Mouse (Mus musculus): ENCODE measurements around the gene Tmem211.

The Tmem211 gene

DNA sequence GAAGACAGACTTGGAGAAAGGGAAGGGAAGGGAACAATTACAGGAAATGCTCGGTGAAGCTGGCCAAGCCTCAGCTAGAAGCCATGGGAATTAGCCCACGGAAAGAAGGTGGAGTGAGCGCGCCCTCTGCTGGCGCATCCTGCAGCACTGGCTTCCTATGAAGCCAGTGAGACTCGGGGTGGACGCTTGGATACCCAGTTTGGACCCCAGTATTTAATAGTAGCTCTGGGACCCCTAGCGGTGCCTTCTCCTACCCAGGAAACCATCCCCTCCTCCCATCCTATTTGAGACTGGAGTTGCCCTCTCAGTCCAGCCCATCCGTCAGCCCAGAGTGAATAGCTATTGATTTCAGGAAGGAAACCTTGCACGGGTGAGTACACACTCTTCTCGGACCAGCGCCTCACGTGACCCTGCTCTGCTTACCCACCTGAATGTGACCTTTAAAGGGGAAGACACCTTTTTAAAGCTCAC, at the start of gene Tmem211:
Gene Tmem211, plus strand, starts transcription at position 278 of the 471 bp plus-strand sequence.
- peak; percentile 98 for DNase-seq

DNA sequence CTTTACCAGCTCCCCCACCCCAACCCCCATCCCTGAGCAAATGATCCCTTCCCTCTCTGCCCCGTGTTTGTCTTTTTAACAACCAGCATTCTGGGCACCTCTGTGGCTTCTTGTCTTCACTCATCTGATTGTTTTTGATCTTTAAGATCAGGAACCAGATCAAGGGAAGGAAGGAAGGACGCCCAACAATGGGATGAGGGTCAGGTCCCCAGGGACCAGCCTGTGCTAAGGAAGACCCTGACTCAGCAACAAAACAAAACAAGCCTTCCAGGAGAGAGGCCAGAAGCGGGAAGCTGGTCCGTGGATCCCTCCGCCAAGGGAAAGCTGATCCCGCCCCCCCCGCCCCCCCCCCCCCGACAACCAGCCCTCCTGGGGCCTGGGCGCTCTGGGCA, 47.3 kb upstream of the Tmem211 start:
- no peak for DNase-seq

GRCm38 (mm10) chr5:113179843-113180682, 46.6 kb upstream of the Tmem211 start:
- peak; percentile 99 for DNase-seq

- no peak for DNase-seq
These were observed 46.0 kb upstream of the Tmem211 start for GRCm38 (mm10) chr5:113180755-113181154.

DNA sequence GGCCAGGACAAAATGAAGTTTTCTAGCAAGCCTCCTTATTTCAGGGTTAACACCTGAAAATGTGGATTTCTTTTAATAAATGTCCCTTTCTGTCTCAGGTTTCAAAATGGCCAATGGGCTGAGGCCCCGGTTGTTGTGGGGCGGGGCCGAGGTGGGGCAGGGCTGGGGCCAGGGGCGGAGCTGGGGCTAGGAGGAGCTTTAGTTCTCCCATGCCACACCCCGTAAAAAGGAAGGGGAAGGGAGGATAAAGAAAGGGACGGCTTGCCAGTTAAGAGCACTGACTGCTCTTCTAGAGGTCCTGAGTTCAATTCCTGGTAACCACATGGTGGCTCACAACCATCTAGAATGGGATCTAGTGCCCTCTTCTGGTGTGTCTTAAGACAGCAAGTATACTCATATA, 45.3 kb upstream of the Tmem211 start:
- no peak for DNase-seq

- no peak for DNase-seq
These were observed 36.2 kb upstream of the Tmem211 start for GRCm38 (mm10) chr5:113190558-113190957.

DNA sequence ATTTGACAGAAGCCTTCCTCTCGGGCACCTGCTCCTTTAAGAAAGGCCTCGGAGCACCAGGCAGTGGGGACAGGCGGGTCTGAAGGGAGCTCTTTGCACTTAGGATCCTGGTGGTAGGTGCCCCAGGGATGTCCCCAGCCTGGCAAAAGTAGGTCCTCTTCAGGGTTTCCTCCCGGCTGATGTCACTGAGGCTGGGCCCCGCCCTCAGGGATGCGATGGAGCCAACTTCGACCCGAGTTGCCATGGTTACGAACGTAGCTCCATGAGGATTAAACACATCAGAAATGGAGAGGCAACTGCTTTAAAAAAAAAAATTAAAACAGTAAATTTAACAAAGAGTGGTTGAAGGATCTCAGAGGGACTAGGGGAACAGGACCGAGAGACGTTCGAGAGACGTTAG, 34.8 kb upstream of the Tmem211 start:
- no peak for DNase-seq

DNA sequence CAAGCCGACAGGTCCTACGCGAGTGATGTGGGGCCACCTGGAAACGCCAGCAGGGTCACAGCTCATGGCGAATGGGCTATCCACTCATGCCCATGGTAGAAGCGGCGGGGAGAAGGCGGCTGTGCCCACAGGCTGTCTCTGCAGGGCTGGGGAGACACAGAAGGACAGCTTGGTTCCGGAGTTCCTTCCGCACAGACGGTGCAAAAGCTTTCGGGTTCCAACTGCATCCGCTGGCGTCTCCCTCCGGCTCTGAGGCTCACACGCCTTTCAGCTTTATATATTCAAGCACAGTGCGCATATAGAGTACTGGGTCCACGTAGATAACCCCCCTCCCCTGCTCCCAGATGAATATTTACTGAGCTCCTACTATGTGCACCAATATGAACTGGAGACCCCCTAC, 32.9 kb upstream of the Tmem211 start:
- no peak for DNase-seq

DNA sequence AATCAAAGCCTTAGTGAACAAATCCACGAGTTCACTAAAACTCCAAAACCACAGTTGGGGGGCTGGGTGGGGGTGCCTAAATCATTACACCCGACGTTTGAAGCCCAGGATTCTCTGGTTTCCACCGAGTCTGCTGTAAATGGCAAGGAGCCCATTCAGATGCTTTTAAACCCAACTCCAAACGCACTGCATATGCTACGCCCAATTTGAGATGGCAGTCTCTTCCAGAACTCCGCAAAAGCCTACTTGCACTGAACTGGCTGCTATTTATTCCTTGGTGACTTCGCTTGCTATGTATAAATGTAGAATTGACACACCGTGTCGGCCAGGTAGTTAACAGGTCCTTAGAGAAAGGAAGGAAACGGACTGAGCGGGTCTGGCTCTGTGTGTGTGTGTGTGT, 31.3 kb upstream of the Tmem211 start:
- DNase-seq, result no peak

GRCm38 (mm10) chr5:113195907-113196306, 30.8 kb upstream of the Tmem211 start:
- no peak for DNase-seq

- DNase-seq, result peak; percentile 98
These were observed 29.6 kb upstream of the Tmem211 start for GRCm38 (mm10) chr5:113196916-113197794.

DNA sequence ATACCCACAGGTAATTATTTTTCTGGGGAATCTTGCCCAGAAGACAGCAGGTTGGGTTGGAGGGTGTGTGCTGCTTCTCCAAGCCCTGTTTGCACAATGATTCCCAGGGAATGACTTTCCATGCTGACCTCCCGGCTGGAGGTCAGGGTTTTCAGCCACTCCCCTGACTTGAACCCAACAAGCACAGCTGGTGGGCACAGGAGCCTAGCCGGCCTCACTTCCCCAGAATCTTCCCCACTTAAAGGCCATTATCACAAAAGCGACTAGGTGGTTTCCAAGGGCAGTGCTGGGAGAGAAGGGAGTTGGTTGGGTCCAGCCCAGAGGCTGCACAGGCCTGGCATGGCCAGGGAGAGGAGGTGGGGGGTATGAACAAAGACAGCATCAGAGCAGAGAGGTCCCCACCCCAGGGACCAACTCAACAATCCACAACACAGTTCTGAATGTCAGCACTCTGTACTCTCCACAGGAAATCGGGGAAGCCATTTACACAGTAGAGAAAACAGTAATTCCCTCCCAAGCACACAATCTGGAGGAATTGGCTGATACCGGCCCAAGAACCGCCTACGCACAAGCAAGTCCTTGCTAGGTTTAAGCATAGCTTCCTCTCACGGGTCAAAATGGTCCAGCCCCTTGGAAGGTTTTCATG, 27.5 kb upstream of the Tmem211 start:
- DNase-seq, result peak; percentile 97

GRCm38 (mm10) chr5:113199772-113200134, 27.0 kb upstream of the Tmem211 start:
- no peak for DNase-seq

GRCm38 (mm10) chr5:113204193-113204592, 22.5 kb upstream of the Tmem211 start:
- DNase-seq, result no peak

GRCm38 (mm10) chr5:113206670-113207352, 19.9 kb upstream of the Tmem211 start:
- peak; percentile 96 for DNase-seq

DNA sequence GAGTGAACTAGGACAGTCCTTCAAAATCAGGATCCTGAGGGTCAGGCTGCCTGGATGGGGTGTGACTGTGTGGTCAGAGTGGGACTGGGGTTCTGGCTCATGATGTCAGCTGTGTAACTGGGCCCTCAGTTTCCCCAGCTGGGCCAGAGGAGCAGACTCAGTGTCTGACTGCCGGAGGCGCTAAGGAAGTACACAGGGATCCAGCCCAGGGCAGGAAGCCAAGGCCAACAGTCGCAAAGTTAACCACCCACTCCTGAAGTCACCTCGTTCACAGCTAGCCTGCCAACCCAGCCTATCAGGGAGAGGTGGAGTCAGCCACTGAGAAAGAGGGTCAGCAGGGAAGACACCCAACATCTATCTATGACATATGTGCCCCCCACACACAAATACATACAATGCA, 18.7 kb upstream of the Tmem211 start:
- peak; percentile 98 for DNase-seq

- DNase-seq, result peak; percentile 99
These were observed 17.9 kb upstream of the Tmem211 start for GRCm38 (mm10) chr5:113208622-113209400.

DNA sequence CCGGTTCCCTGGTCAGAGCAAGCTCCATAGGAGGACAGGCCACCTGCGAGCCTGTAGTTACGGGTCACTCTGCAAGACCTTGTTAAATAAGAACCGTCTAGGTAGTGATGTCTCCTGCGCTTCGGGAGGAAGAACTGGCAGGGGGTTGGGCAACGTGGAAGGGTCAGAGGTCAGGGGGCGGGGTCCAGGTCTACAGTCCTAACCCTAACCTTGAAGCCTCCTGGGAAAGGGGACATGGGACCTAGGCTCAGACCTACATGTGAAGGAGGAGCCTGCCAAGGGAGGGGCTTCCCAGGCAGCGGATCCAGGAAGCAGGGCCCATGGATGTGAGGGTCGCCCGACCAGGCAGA, 17.3 kb upstream of the Tmem211 start:
- DNase-seq, result no peak

- DNase-seq, result peak; percentile 97
These were observed 16.8 kb upstream of the Tmem211 start for GRCm38 (mm10) chr5:113209898-113210297.

- DNase-seq, result peak; percentile 98
These were observed 16.4 kb upstream of the Tmem211 start for GRCm38 (mm10) chr5:113210314-113210713.

DNA sequence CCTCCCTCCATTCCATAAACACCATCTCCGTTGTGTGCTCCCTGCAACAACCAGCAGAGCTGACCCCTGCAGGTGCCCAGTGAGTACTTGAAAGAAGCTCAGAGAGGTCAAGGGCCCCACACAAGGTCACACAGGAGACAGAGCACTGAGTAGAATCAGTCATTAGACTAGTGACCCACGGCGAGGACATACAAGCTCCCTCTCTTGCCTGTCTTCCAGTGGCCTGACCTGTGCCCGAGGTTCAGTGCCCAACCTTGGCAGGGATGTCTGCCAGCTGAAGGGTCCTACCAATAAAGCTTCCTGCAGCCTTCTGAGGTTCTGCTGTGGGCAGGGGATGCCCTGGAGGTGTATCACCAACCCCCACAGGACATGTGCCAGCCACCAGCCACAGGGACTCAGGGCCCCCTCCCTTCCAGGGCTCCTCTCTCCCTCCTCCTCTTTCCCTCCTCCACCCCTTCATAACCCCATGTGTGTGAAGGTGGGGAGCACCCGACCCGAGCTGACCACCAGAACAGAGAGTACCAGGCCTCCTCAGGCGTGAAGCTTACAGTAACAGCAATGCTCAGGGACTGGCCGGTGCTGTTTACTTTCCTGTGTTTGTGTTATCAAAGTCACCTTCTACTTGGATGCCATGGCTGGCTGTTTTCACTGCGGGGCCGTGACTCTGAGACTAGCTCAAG, 14.4 kb upstream of the Tmem211 start:
- DNase-seq, result peak; percentile 93

All from heart, adult 11 months (tissue).